Mouse (Mus musculus): ENCODE data around the gene Zbtb8os. TPM values are rescaled to one million over a fixed set of nuclear protein-coding genes. Genes with fewer than 3 reads are reported as not detected.

The Zbtb8os gene
- 22.7 and 62.2 TPM in 2 replicates for polyA plus RNA-seq (2011; ENCODE audit: insufficient read depth, insufficient read length, low replicate concordance, missing spikeins)

DNA sequence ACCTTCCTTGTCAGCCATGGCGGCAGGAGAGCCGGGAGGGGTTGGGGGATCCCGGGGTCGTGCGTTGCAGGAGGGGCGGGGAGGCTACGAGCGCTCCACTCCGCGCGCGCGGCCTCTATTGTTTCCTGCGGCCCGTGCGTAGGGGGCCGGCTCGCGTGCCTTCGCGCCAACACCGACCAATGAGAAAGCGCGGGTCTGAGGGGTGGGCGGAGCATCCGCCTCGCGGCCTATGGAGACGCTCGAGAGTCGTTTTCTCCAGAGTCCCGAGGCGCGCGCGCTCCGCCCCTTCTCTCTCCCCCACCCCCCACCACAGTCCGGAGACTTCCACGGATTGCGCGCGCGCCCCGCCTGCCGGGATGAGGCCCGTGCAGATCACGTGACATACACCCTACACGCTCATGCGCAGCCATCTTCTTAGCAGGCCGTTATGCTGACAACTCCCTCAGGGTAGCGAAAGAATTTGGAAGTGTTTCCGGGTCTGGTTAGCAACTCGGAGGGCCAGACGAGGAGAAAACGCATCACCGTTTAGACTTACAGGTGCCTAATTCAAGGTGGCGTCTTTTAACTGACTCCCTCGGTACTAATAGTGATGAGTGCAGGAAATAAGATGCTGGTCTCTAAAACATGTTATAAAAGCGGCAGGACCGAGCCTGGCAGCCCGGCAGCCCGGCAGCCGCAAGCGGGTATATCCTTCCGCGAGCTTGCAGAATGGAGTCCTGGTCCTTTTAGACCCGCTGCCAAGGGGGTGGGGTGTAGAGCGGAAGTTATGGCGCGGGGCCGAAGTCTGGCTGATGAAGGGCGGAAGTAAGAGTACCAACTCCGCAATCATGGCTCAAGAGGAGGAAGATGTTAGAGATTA, at the start of gene Zbtb8os, which contains the start of gene Rbbp4:
Zbtb8os (plus strand) TSS at position 480 of the 859 bp plus-strand sequence.
Rbbp4 (minus strand) TSS at position 155 of the 859 bp plus-strand sequence.
- WGBS = under 1% methylated on average over 73 of the region's 73 CpGs
- Histone ChIP-seq H3K4me1 (ENCODE audit: control insufficient read depth, insufficient read depth, low read length) (peaks cover 3% of the 10 kb centered on the region), H3K4me3 (replicated peaks; ENCODE audit: control insufficient read depth, low read depth, low read length) (peak within 1 kb of the TSS; percentile 99), H3K27ac (ENCODE audit: control insufficient read depth, insufficient read depth, low read depth, low read length, poor library complexity) (peak within 1 kb of the TSS; percentile 95)
- TF ChIP-seq CTCF (IDR thresholded peaks at IDR 0.05; ENCODE audit: control insufficient read depth, insufficient read depth, low read length) = no peak
- peak; percentile 63 for TF ChIP-seq POLR2A (IDR thresholded peaks at IDR 0.05; ENCODE audit: borderline replicate concordance, control insufficient read depth, low read depth, low read length)

DNA sequence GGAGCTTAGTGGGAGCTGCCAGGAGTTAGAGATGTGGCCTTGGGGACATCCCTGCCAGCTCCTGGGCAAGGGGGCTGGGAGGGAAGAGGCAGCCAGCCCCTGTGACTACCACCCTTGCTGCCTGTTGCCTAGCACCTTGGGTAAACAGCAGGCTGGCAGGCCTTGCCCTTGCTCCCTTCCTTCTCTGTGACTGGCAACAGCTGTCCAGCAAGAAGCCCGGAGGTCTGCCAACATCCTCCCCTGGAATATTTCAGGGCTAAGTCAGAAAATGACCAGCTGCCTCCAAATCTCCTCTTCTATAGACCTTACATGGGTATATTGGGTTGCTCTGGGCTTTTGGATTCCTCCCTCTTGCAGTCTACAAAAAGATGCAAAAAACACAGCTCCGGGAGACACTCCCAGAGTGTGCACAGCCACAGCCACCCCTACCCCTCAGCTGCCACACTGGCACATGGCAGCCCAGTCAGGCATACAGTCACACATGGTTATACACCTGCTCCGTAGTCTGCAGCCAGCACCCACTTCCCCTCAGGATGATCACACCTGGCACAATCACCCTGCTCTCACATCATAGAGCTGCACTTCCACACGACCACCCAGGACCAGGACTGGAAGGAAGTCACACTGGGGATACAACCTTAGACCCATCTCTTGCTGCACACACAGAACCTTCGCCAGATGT, 49.4 kb upstream of the Zbtb8os start:
- Histone ChIP-seq H3K4me3 (replicated peaks; ENCODE audit: control insufficient read depth, low read depth, low read length) (no peak overlapping the region), H3K4me1 (ENCODE audit: control insufficient read depth, insufficient read depth, low read length) (no peaks in the 10 kb centered on the region; the same call in 1 of the 2 replicates), H3K27ac (ENCODE audit: control insufficient read depth, insufficient read depth, low read depth, low read length, poor library complexity) (no peak overlapping the region)
- TF ChIP-seq POLR2A (IDR thresholded peaks at IDR 0.05; ENCODE audit: borderline replicate concordance, control insufficient read depth, low read depth, low read length) (no peak), CTCF (IDR thresholded peaks at IDR 0.05; ENCODE audit: control insufficient read depth, insufficient read depth, low read length) (no peak)
- WGBS = 42% methylated on average over 5 of the region's 5 CpGs

DNA sequence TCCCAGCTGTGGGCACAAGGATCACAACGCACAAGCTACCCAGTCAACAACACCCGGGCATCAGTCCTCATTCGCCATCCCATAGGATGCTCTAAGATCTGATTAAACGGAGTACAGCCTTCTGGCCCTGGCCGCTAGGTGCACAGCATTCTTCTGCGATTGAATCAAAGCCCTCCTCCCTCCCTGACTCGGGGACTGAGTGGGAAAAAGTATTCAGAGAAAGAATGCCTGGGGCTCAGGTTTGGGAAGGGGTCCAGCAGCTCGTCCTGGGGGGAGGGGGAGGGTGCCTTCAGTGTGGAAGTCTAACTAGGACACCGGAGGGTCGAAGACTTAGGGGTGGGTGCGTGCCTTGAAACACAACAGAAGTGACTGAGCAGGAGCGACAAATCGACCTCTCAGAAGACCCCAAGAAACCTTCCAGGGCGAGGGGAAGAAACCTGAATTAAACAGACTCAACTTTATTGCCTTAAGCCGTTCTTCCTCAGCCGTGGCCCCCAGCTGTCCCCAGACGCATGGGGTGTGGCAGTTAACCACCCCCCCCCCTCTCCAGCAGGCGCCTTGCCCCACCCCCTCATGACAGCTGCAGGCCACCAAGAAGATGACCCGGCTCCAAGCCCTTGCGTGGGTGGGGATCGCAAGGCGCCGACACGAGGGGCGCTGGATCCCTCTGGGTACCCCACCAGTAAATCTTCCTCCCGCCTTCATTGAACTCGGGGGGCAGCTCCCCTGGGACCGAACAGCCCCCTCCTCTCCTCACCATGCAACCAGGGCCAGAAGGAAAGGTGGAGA, 48.6 kb upstream of the Zbtb8os start:
- TF ChIP-seq POLR2A (IDR thresholded peaks at IDR 0.05; ENCODE audit: borderline replicate concordance, control insufficient read depth, low read depth, low read length) (no peak), CTCF (IDR thresholded peaks at IDR 0.05; ENCODE audit: control insufficient read depth, insufficient read depth, low read length) (no peak)

DNA sequence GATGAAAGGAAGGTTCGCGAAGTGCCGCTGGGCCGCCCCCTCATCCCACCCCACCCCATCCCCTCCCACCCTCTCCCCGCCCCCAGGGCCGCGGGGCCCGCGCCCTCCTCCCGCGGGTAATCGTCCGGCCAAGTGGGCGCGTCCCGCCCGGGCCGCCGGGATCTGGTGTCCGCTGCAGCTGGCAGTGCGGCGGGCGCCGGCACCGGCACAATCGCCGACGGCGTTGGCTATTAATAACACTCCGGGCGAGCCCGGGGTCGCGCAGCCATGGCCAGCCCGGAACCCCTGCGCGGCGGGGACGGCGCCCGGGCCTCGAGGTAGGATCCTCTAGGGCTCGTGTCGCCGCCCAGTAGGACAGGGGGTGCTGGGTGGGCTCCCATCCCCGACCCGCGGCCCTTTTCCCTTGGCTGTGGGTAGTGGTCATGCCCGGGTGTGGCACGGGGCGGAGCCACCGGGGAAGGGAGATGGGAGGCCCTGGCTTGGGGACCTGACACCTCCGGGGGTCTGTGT, 48.0 kb upstream of the Zbtb8os start, which contains the start of gene Sync:
Sync (plus strand) TSS at position 146 of the 510 bp plus-strand sequence.
- TF ChIP-seq CTCF (IDR thresholded peaks at IDR 0.05; ENCODE audit: control insufficient read depth, insufficient read depth, low read length) (no peak), POLR2A (IDR thresholded peaks at IDR 0.05; ENCODE audit: borderline replicate concordance, control insufficient read depth, low read depth, low read length) (no peak)
- H3K27ac ChIP-seq (ENCODE audit: control insufficient read depth, insufficient read depth, low read depth, low read length, poor library complexity) = no peak within 1 kb of the TSS
- H3K4me3 ChIP-seq (replicated peaks; ENCODE audit: control insufficient read depth, low read depth, low read length) = no peak within 1 kb of the TSS
- no peaks in the 10 kb centered on the region; the same call in 1 of the 2 replicates for H3K4me1 ChIP-seq (ENCODE audit: control insufficient read depth, insufficient read depth, low read length)
- 2% methylated on average over 53 of the region's 53 CpGs for WGBS

More for the DNA sequence above, 48.6 kb upstream of the Zbtb8os start:
- WGBS = 4% methylated on average over 28 of the region's 28 CpGs
- Histone ChIP-seq H3K4me1 (ENCODE audit: control insufficient read depth, insufficient read depth, low read length) (no peaks in the 10 kb centered on the region; the same call in 1 of the 2 replicates), H3K27ac (ENCODE audit: control insufficient read depth, insufficient read depth, low read depth, low read length, poor library complexity) (no peak overlapping the region), H3K4me3 (replicated peaks; ENCODE audit: control insufficient read depth, low read depth, low read length) (no peak overlapping the region)

DNA sequence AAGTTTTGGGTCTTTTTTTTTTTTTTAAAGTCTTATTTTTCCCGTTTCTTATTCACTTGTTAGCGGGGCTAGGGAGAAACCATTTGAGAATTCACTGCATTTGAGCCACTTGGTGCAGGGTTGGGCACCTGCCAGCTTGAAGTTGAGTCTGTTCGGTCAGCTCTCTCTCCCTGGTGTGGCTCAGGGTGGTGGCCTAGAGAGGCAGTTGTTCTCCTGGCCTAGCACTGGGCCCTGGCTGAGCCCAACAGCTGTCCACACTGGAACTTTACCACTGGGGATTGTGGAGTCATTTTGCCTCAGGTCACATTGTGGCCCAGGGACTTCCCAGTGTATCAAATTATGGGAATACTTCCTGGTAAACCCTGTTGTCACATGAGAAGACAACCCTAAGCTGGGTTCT, 47.4 kb upstream of the Zbtb8os start:
- no peak overlapping the region for H3K4me3 ChIP-seq (replicated peaks; ENCODE audit: control insufficient read depth, low read depth, low read length)
- no peaks in the 10 kb centered on the region; the same call in 1 of the 2 replicates for H3K4me1 ChIP-seq (ENCODE audit: control insufficient read depth, insufficient read depth, low read length)
- H3K27ac ChIP-seq (ENCODE audit: control insufficient read depth, insufficient read depth, low read depth, low read length, poor library complexity) = no peak overlapping the region
- TF ChIP-seq CTCF (IDR thresholded peaks at IDR 0.05; ENCODE audit: control insufficient read depth, insufficient read depth, low read length) (no peak), POLR2A (IDR thresholded peaks at IDR 0.05; ENCODE audit: borderline replicate concordance, control insufficient read depth, low read depth, low read length) (no peak)
- 53% methylated on average over 3 of the region's 3 CpGs for WGBS

DNA sequence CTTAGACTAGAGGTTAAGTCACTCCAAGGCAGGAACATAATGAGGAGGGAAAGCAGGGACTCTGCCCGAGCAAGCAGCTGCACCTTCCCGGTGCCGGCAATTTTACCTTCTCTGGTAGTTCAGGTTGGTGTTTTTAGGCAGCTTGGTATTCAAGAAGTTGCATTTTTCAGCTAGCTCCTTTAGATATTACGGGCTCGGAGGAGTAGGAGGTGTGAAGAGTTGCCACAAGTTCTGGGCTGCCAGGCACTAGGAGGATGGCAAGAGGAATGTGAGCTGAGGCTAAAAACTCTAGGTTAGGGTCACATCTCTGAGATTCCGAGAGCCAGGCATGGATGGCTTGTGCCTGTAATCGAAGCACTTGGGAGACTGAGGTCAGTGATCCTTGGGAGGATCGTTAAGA, 45.8 kb upstream of the Zbtb8os start:
- TF ChIP-seq CTCF (IDR thresholded peaks at IDR 0.05; ENCODE audit: control insufficient read depth, insufficient read depth, low read length) (no peak), POLR2A (IDR thresholded peaks at IDR 0.05; ENCODE audit: borderline replicate concordance, control insufficient read depth, low read depth, low read length) (no peak)
- Histone ChIP-seq H3K4me3 (replicated peaks; ENCODE audit: control insufficient read depth, low read depth, low read length) (no peak overlapping the region), H3K27ac (ENCODE audit: control insufficient read depth, insufficient read depth, low read depth, low read length, poor library complexity) (no peak overlapping the region), H3K4me1 (ENCODE audit: control insufficient read depth, insufficient read depth, low read length) (no peaks in the 10 kb centered on the region; the same call in 1 of the 2 replicates)
- WGBS = 87% methylated on average over 8 of the region's 8 CpGs

DNA sequence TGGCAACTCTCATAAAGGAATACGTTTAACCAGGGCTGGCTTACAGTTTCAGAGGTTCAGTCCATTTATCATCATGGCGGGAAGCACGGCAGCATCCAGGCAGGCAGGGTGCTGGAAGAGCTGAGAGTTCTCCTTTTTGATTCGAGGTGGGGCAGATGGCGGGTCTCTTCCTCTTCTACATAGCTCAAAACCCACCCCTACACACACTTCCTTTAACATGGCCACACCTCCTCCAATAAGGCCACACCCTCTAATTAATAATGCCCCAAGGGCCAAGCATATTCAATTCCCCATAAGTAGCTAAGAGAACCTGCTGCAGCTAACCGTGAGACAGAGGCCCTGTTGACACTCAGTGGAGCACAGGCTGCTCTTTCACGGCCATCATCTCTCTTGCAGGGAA, 42.7 kb upstream of the Zbtb8os start:
- WGBS = 57% methylated on average over 7 of the region's 7 CpGs
- TF ChIP-seq POLR2A (IDR thresholded peaks at IDR 0.05; ENCODE audit: borderline replicate concordance, control insufficient read depth, low read depth, low read length) (no peak), CTCF (IDR thresholded peaks at IDR 0.05; ENCODE audit: control insufficient read depth, insufficient read depth, low read length) (no peak)
- no peak overlapping the region for H3K4me3 ChIP-seq (replicated peaks; ENCODE audit: control insufficient read depth, low read depth, low read length)
- no peaks in the 10 kb centered on the region for H3K4me1 ChIP-seq (ENCODE audit: control insufficient read depth, insufficient read depth, low read length)
- H3K27ac ChIP-seq (ENCODE audit: control insufficient read depth, insufficient read depth, low read depth, low read length, poor library complexity) = no peak overlapping the region
